Mouse (Mus musculus) gastrocnemius, adult 2 months (tissue): ENCODE results near the gene Timm10. TPM values are rescaled to one million over a fixed set of nuclear protein-coding genes. Genes with fewer than 3 reads are reported as not detected.
A peak's percentile ranks its signal among the peaks of the same experiment; 100 is the strongest.

Source experiments
- DNase-seq: peaks from one replicate; pipeline ENCODE4 v3.0.0; 2022
- H3K27ac ChIP-seq: fragments of 200-600 bp; 2 replicates; pipeline ENCODE4 v1.8.1; 2022; ENCODE audit warnings: mild to moderate bottlenecking
- H3K4me3 ChIP-seq: fragments of 200-600 bp; 2 replicates; pipeline ENCODE4 v1.8.1; 2022; ENCODE audit warnings: mild to moderate bottlenecking, moderate library complexity
- CTCF ChIP-seq: fragments of 200-600 bp; IDR thresholded peaks from 2 replicates; pipeline ENCODE4 v1.8.1; 2022; ENCODE audit warnings: antibody characterized with exemption, mild to moderate bottlenecking, moderate library complexity
- intact Hi-C: fragments of 180-260 bp; cut with DNase I; formaldehyde crosslinking; loops from one replicate; pipeline ENCODE4 v1.15.1; 2025
- total RNA-seq, 2 experiments: library from RNA; stranded (reverse); gene quantifications; 2 replicates each; pipeline ENCODE4 v1.2.3; 2021

Timm10 gene
- total RNA-seq, 2 experiments from 2014 or later: 42.0 to 57.7 TPM

GRCm38 (mm10) chr2:84870623-84871160, 43.9 kb downstream of the Timm10 start:
- TF ChIP-seq CTCF: peak; percentile 34
- no peak overlapping the region for H3K27ac ChIP-seq
- intact Hi-C loops: no loop called here
- no peak overlapping the region for H3K4me3 ChIP-seq
- no peak for DNase-seq

- TF ChIP-seq CTCF: no peak
- peak; percentile 90 for DNase-seq
- no peak overlapping the region for H3K27ac ChIP-seq
- intact Hi-C loops: no loop called here
- peak overlapping the region; percentile 75 for H3K4me3 ChIP-seq
Measured at GRCm38 (mm10) chr2:84872105-84872716, 45.4 kb downstream of the Timm10 start.

GRCm38 (mm10) chr2:84875842-84876241, 49.0 kb downstream of the Timm10 start:
- no peak for TF ChIP-seq CTCF
- no peak for DNase-seq
- intact Hi-C loops: no loop called here
- no peak overlapping the region for H3K4me3 ChIP-seq
- H3K27ac ChIP-seq: no peak overlapping the region

Other genes starting within 250 kb of the Timm10 start
- 10 to 100 TPM; 25.8 to 35.1 TPM for gene Ctnnd1, start 176.2 kb upstream of the Timm10 start, total RNA-seq
- not detected for gene Btbd18, start 167.9 kb upstream of the Timm10 start, total RNA-seq
- gene Selenoh, start 156.2 kb upstream of the Timm10 start, total RNA-seq: 10 to 100 TPM; 10.7 to 16.4 TPM
- gene Gm28635, start 149.0 kb upstream of the Timm10 start, total RNA-seq: 1 to 10 TPM; 1.1 to 1.9 TPM
- gene Med19, start 148.6 kb upstream of the Timm10 start, total RNA-seq: 1 to 10 TPM; 6.8 to 7.9 TPM
- 10 to 100 TPM; 34.9 to 73.4 TPM for gene Tmx2, start 147.9 kb upstream of the Timm10 start, total RNA-seq
- gene Zdhhc5, start 111.8 kb upstream of the Timm10 start, total RNA-seq: 10 to 100 TPM; 71.9 to 75.1 TPM
- 1 to 10 TPM; 4.2 to 5.2 TPM for gene Clp1, start 99.6 kb upstream of the Timm10 start, total RNA-seq
- gene Ypel4, start 92.9 kb upstream of the Timm10 start, total RNA-seq: under 1 TPM; 0.33 to 0.86 TPM
- not detected for gene Gm19426, start 83.3 kb upstream of the Timm10 start, total RNA-seq
- 10 to 100 TPM; 52.3 to 82.6 TPM for gene Serping1, start 51.6 kb upstream of the Timm10 start, total RNA-seq
- 1 to 10 TPM; 2.0 to 3.8 TPM for gene Ube2l6, start 28.2 kb upstream of the Timm10 start, total RNA-seq
- 100 to 1,000 TPM in 1 of 2 experiments, 10 to 100 TPM in 1; 53.0 to 125 TPM for gene Smtnl1, start 4.3 kb upstream of the Timm10 start, total RNA-seq
- gene Slc43a1, start 11.9 kb downstream of the Timm10 start, total RNA-seq: 10 to 100 TPM in 1 of 2 experiments, 1 to 10 TPM in 1; 6.3 to 11.6 TPM
- under 1 TPM; 0.28 to 0.41 TPM for gene Rtn4rl2, start 59.7 kb downstream of the Timm10 start, total RNA-seq
- 10 to 100 TPM; 26.4 to 30.2 TPM for gene Slc43a3, start 109.6 kb downstream of the Timm10 start, total RNA-seq
- not detected for gene Prg2, start 153.5 kb downstream of the Timm10 start, total RNA-seq
- gene Prg3, start 161.2 kb downstream of the Timm10 start, total RNA-seq: not detected
- gene Ssrp1, start 210.2 kb downstream of the Timm10 start, total RNA-seq: 10 to 100 TPM; 28.5 to 30.8 TPM
- under 1 TPM; 0.36 to 0.59 TPM for gene P2rx3, start 210.5 kb downstream of the Timm10 start, total RNA-seq
- gene Tnks1bp1, start 221.0 kb downstream of the Timm10 start, total RNA-seq: 10 to 100 TPM; 23.3 to 29.7 TPM